Mouse (Mus musculus): ENCODE results near the gene Abca13.

- TF ChIP-seq POLR2A (IDR thresholded peaks at IDR 0.05; ENCODE audit: extremely low read depth, insufficient read depth, low read length) = no peak
- TF ChIP-seq CTCF (IDR thresholded peaks at IDR 0.05; ENCODE audit: low read depth, low read length) = no peak
Measured at GRCm38 (mm10) chr11:9436617-9437016, 244.9 kb downstream of the Abca13 start.
